Mouse (Mus musculus): ENCODE measurements at regions not wholly inside any gene's neighbourhood (a gene's known extent, or its start where the extent isn't known, plus 50 kb on each side); places are given as distances from the start of the nearest gene placed in this dataset.

GRCm38 (mm10) chr13:97308431-97308830 is 67.5 kb downstream of the Enc1 start:
- no peak for DNase-seq (ENCODE audit: low spot score in 2 of 2)

All from right cerebral cortex, adult 2 months (tissue).